Mouse (Mus musculus): Measurements from ENCODE around the gene 5330417C22Rik. TPM values are rescaled to one million over a fixed set of nuclear protein-coding genes. Genes with fewer than 3 reads are reported as not detected.

Gene 5330417C22Rik
- polyA plus RNA-seq, 1 experiment from 2014 or later: 0.17 TPM

GRCm38 (mm10) chr3:108563309-108563708 is 27.0 kb upstream of the 5330417C22Rik start:
- in situ Hi-C loops (cut with MboI; ENCODE audit: low pct_unique_long_range_greater_than_20kb): loop anchor here (5.0 kb wide), 2 partner anchors 161 to 286 kb away; no protein-coding TSS in a partner anchor
- no peaks in the 10 kb centered on the region for H3K27me3 ChIP-seq
- POLR2A ChIA-PET: interaction anchor here (0.6 to 2.1 kb wide), 5 partner anchors 12 to 173 kb away, joined by 3 to 4 read pairs (median 4); no protein-coding TSS in a partner anchor
- no peak for TF ChIP-seq CTCF (IDR thresholded peaks at IDR 0.05)
- CTCF ChIA-PET: interaction anchor here (0.7 to 3.0 kb wide), 26 partner anchors 8 to 181 kb away, joined by 3 to 14 read pairs (median 4); partner anchors contain the start of genes Sars and Taf13
- ATAC-seq (peak; percentile 40), DNase-seq (ENCODE audit: low read depth, low spot score) (peak; percentile 75)

DNA sequence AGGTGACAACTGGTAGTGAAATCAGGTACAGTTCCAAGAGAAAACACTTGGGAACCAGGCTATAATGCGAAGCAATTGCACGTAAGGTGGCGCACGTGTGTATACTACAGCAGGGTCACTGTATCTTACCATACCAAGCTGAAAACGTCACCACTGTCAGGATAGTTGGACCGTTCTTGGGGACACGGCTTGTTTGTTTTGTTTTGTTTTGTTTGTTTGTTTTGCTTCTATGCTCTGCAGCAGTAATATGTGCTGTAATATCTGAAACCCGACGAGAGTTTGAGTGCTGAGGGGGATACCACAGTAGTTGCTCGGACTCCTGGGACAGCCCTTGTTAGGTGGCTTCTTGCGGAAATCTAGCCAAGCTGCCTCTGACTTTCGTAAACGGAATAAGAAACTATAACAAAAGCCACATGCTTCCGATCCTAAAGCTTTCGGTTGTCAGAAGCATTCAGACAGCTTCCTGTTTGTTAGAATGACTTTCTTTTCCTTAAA is 26.5 kb upstream of the 5330417C22Rik start:
- H3K27me3 ChIP-seq: no peaks in the 10 kb centered on the region
- ATAC-seq: peak; percentile 70
- no peak for DNase-seq (ENCODE audit: low read depth, low spot score)
- ChIA-PET POLR2A (interaction anchor here (0.7 to 2.1 kb wide), 6 partner anchors 12 to 173 kb away, joined by 3 to 5 read pairs (median 4); no protein-coding TSS in a partner anchor), CTCF (interaction anchor here (0.7 to 3.0 kb wide), 27 partner anchors 9 to 181 kb away, joined by 3 to 14 read pairs (median 4); partner anchors contain the start of genes Sars and Taf13)
- TF ChIP-seq CTCF (IDR thresholded peaks at IDR 0.05): no peak
- in situ Hi-C loops (cut with MboI; ENCODE audit: low pct_unique_long_range_greater_than_20kb): loop anchor here (5.0 kb wide), 2 partner anchors 161 to 286 kb away; no protein-coding TSS in a partner anchor

- TF ChIP-seq CTCF (IDR thresholded peaks at IDR 0.05): no peak
- POLR2A ChIA-PET: interaction anchor here (0.8 to 2.1 kb wide), 3 partner anchors 24 to 119 kb away, joined by 3 to 5 read pairs (median 4); no protein-coding TSS in a partner anchor
- in situ Hi-C loops (cut with MboI; ENCODE audit: low pct_unique_long_range_greater_than_20kb): loop anchor here (5.0 kb wide), 2 partner anchors 160 to 285 kb away; no protein-coding TSS in a partner anchor
- DNase-seq (ENCODE audit: low read depth, low spot score) (peak; percentile 99), ATAC-seq (peak; percentile 91)
- no peaks in the 10 kb centered on the region for H3K27me3 ChIP-seq
- CTCF ChIA-PET: interaction anchor here (0.9 to 3.0 kb wide), 17 partner anchors 9 to 180 kb away, joined by 3 to 11 read pairs (median 5); partner anchors contain the start of genes Sars and Taf13
Observed at GRCm38 (mm10) chr3:108562133-108562730, 25.9 kb upstream of the 5330417C22Rik start, which contains the start of gene Tmem167b. Gene Tmem167b (minus strand): TSS chr3:108562466.

GRCm38 (mm10) chr3:108557888-108558287 is 21.6 kb upstream of the 5330417C22Rik start:
- H3K27me3 ChIP-seq: no peaks in the 10 kb centered on the region
- DNase-seq (ENCODE audit: low read depth, low spot score) (no peak), ATAC-seq (no peak)
- in situ Hi-C loops (cut with MboI; ENCODE audit: low pct_unique_long_range_greater_than_20kb): no loop called here
- ChIA-PET CTCF (interaction anchor here (1.5 kb wide), 1 partner anchor 14 kb away, joined by 3 read pairs; the partner anchor contains the start of gene Taf13), POLR2A (no interaction called here)
- no peak for TF ChIP-seq CTCF (IDR thresholded peaks at IDR 0.05)

- no peaks in the 10 kb centered on the region for H3K27me3 ChIP-seq
- TF ChIP-seq CTCF (IDR thresholded peaks at IDR 0.05): no peak
- POLR2A ChIA-PET: interaction anchor here (0.7 to 1.6 kb wide), 4 partner anchors 17 to 139 kb away, joined by 3 to 7 read pairs (median 4); no protein-coding TSS in a partner anchor
- in situ Hi-C loops (cut with MboI; ENCODE audit: low pct_unique_long_range_greater_than_20kb): loop anchor here (5.0 kb wide), 1 partner anchor 87 kb away; no protein-coding TSS in a partner anchor
- DNase-seq (ENCODE audit: low read depth, low spot score) (peak; percentile 92), ATAC-seq (peak; percentile 86)
- CTCF ChIA-PET: interaction anchor here (1.7 kb wide), 1 partner anchor 17 kb away, joined by 8 read pairs; no protein-coding TSS in a partner anchor
Observed at GRCm38 (mm10) chr3:108554587-108555312, 18.4 kb upstream of the 5330417C22Rik start.

- POLR2A ChIA-PET: interaction anchor here (0.7 to 1.6 kb wide), 3 partner anchors 17 to 138 kb away, joined by 3 to 7 read pairs (median 5); no protein-coding TSS in a partner anchor
- no peaks in the 10 kb centered on the region for H3K27me3 ChIP-seq
- CTCF ChIA-PET: interaction anchor here (1.7 kb wide), 1 partner anchor 16 kb away, joined by 8 read pairs; no protein-coding TSS in a partner anchor
- no peak for TF ChIP-seq CTCF (IDR thresholded peaks at IDR 0.05)
- ATAC-seq (peak; percentile 24), DNase-seq (ENCODE audit: low read depth, low spot score) (no peak)
- in situ Hi-C loops (cut with MboI; ENCODE audit: low pct_unique_long_range_greater_than_20kb): loop anchor here (5.0 kb wide), 1 partner anchor 87 kb away; no protein-coding TSS in a partner anchor
Observed at GRCm38 (mm10) chr3:108554111-108554561, 17.8 kb upstream of the 5330417C22Rik start.

- CTCF ChIA-PET: no interaction called here
Observed at GRCm38 (mm10) chr3:108542299-108542698, 6.0 kb upstream of the 5330417C22Rik start.

GRCm38 (mm10) chr3:108537303-108537702 is 967 bp upstream of the 5330417C22Rik start:
- H3K27me3 ChIP-seq: no peaks in the 10 kb centered on the region
- ATAC-seq (peak; percentile 71), DNase-seq (ENCODE audit: low read depth, low spot score) (peak; percentile 71)
- ChIA-PET CTCF (interaction anchor here (0.6 to 3.4 kb wide), 25 partner anchors 8 to 126 kb away, joined by 3 to 14 read pairs (median 6); partner anchors contain the start of gene Tmem167b), POLR2A (interaction anchor here (0.7 to 1.3 kb wide), 3 partner anchors 17 to 112 kb away, joined by 3 to 7 read pairs (median 3); partner anchors contain the start of gene Sars)
- peak; percentile 97 for TF ChIP-seq CTCF (IDR thresholded peaks at IDR 0.05)
- in situ Hi-C loops (cut with MboI; ENCODE audit: low pct_unique_long_range_greater_than_20kb): no loop called here

More at GRCm38 (mm10) chr3:108542299-108542698, 6.0 kb upstream of the 5330417C22Rik start:
- ATAC-seq (no peak), DNase-seq (ENCODE audit: low read depth, low spot score) (no peak)
- H3K27me3 ChIP-seq: no peaks in the 10 kb centered on the region
- POLR2A ChIA-PET: no interaction called here
- no peak for TF ChIP-seq CTCF (IDR thresholded peaks at IDR 0.05)
- in situ Hi-C loops (cut with MboI; ENCODE audit: low pct_unique_long_range_greater_than_20kb): no loop called here

DNA sequence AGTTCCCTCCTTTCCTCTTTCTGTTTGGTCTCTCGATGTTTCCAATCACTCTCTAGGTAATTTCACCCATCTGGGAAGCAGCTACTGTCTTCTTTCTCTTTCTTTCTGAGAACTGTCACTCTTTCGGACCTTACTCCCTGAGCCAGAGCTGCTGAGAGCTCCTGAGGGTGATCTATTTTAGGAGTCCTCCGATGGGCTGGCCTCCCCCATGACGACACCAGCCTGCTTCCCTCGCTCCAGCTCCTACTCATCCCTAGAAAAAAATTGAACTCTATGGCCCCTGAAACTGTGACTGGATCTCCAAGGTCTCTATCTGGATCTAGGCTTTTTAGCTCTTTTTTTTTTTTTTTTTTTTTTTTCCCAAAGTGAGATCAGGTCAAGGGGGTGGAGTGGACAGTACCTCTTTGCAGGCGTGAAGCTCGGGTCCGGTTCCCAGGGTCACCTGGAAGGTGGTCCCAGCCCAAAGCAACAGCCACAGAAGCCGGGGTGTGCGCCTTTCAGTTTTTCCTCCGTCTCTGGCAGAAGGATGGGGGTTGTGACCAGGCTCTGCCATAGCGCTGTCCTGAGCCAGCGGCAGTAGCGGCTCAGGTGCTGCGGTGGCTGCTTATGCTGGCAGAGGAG is 330 bp downstream of the 5330417C22Rik start:
- CTCF ChIA-PET: interaction anchor here (1.4 to 3.4 kb wide), 11 partner anchors 9 to 69 kb away, joined by 4 to 14 read pairs (median 9); partner anchors contain the start of gene Tmem167b
- in situ Hi-C loops (cut with MboI; ENCODE audit: low pct_unique_long_range_greater_than_20kb): no loop called here
- no peak for ATAC-seq

More for the DNA sequence above, 330 bp downstream of the 5330417C22Rik start:
- POLR2A ChIA-PET: interaction anchor here (0.7 kb wide), 1 partner anchor 84 kb away, joined by 3 read pairs; no protein-coding TSS in a partner anchor
- no peak for TF ChIP-seq CTCF (IDR thresholded peaks at IDR 0.05)
- H3K27me3 ChIP-seq: no peaks in the 10 kb centered on the region
- DNase-seq (ENCODE audit: low read depth, low spot score): no peak
